Mouse (Mus musculus) bone marrow, adult 2 months (tissue): ENCODE results near the gene Olfml3. TPM values are rescaled to one million over a fixed set of nuclear protein-coding genes. Genes with fewer than 3 reads are reported as not detected.

ENCODE experiments used
- H3K27ac ChIP-seq: fragments of 200-500 bp; 2 replicates; pipeline ENCODE4 v1.5.1; 2012; ENCODE audit warnings: low read depth, mild to moderate bottlenecking, control low read depth, inconsistent platforms, low read length; ENCODE audit not compliant: control insufficient read depth, poor library complexity, insufficient read depth
- H3K4me1 ChIP-seq: fragments of 200-500 bp; 2 replicates; pipeline ENCODE4 v1.6.1; 2011; ENCODE audit warnings: low read length; ENCODE audit not compliant: control insufficient read depth, insufficient read depth
- H3K4me3 ChIP-seq: fragments of 200-500 bp; replicated peaks from 2 replicates; pipeline ENCODE3; 2011; ENCODE audit warnings: mild to moderate bottlenecking, low read depth, low read length, control low read depth; ENCODE audit not compliant: control insufficient read depth
- CTCF ChIP-seq: fragments of 200-500 bp; IDR thresholded peaks from 2 replicates; pipeline ENCODE4 v1.5.1; 2011; ENCODE audit warnings: low read length, control low read depth; ENCODE audit not compliant: control insufficient read depth, insufficient read depth
- POLR2A ChIP-seq: fragments of 200-500 bp; IDR thresholded peaks from 2 replicates; pipeline ENCODE4 v1.6.1; 2011; ENCODE audit warnings: low read depth, mild to moderate bottlenecking, control low read depth, low read length, borderline replicate concordance; ENCODE audit not compliant: control insufficient read depth
- WGBS: fragments of 180-500 bp; shearing (Covaris S2); methylation state at CpG from one replicate; pipeline ENCODE4 v1.1.7; 2018; 5-methylcytosine and 5-hydroxymethylcytosine counted together
- polyA plus RNA-seq: library from polyadenylated mRNA; stranded (reverse); fragments of >200 nt; gene quantifications from 2 replicates; pipeline ENCODE4 v1.2.4, GENCODE M21; 2011; ENCODE audit warnings: low replicate concordance; ENCODE audit not compliant: missing spikeins, insufficient read depth, insufficient read length

The Olfml3 gene
- polyA plus RNA-seq, 1 experiment = 5.1 TPM

GRCm38 (mm10) chr3:103774009-103774408 lies 36.2 kb upstream of the Olfml3 start:
- TF ChIP-seq CTCF = no peak
- no peak for TF ChIP-seq POLR2A
- peaks cover 10% of the 10 kb centered on the region for H3K4me1 ChIP-seq
- 15% methylated on average over 15 of the region's 15 CpGs for WGBS
- H3K4me3 ChIP-seq = no peak overlapping the region
- no peak overlapping the region for H3K27ac ChIP-seq

- peaks cover 7% of the 10 kb centered on the region for H3K4me1 ChIP-seq
- H3K4me3 ChIP-seq = no peak overlapping the region
- WGBS = 14% methylated on average over 3 of the region's 3 CpGs
- TF ChIP-seq POLR2A = no peak
- no peak for TF ChIP-seq CTCF
- H3K27ac ChIP-seq = peak overlapping the region; percentile 72
Measured at GRCm38 (mm10) chr3:103773508-103773907, 35.7 kb upstream of the Olfml3 start.

GRCm38 (mm10) chr3:103772846-103773245 lies 35.0 kb upstream of the Olfml3 start:
- WGBS = 2% methylated on average over 4 of the region's 4 CpGs
- no peak overlapping the region; the same call in 1 of the 2 replicates for H3K27ac ChIP-seq
- TF ChIP-seq POLR2A = no peak
- TF ChIP-seq CTCF = no peak
- no peak overlapping the region for H3K4me3 ChIP-seq
- peaks cover 4% of the 10 kb centered on the region for H3K4me1 ChIP-seq

- H3K4me1 ChIP-seq = peaks cover 4% of the 10 kb centered on the region
- no peak overlapping the region for H3K27ac ChIP-seq
- no peak for TF ChIP-seq POLR2A
- H3K4me3 ChIP-seq = no peak overlapping the region
- WGBS = 18% methylated on average over 9 of the region's 9 CpGs
Measured at GRCm38 (mm10) chr3:103771531-103772130, 33.8 kb upstream of the Olfml3 start.

- H3K4me3 ChIP-seq = no peak overlapping the region
- H3K27ac ChIP-seq = no peak overlapping the region
- no peak for TF ChIP-seq POLR2A
- TF ChIP-seq CTCF = no peak
- 74% methylated on average over 3 of the region's 3 CpGs for WGBS
- no peaks in the 10 kb centered on the region; the same call in 1 of the 2 replicates for H3K4me1 ChIP-seq
Measured at GRCm38 (mm10) chr3:103766789-103767188, 29.0 kb upstream of the Olfml3 start.

GRCm38 (mm10) chr3:103759261-103759970 lies 21.6 kb upstream of the Olfml3 start:
- H3K27ac ChIP-seq = no peak overlapping the region
- TF ChIP-seq CTCF (no peak), POLR2A (no peak)
- WGBS = 83% methylated on average over 5 of the region's 5 CpGs
- H3K4me1 ChIP-seq = no peaks in the 10 kb centered on the region
- H3K4me3 ChIP-seq = no peak overlapping the region

GRCm38 (mm10) chr3:103758456-103758855 lies 20.7 kb upstream of the Olfml3 start:
- 91% methylated on average over 7 of the region's 7 CpGs for WGBS
- TF ChIP-seq CTCF (no peak), POLR2A (no peak)
- H3K4me3 ChIP-seq = no peak overlapping the region
- H3K4me1 ChIP-seq = no peaks in the 10 kb centered on the region
- no peak overlapping the region for H3K27ac ChIP-seq

- Histone ChIP-seq H3K4me3 (no peak overlapping the region), H3K4me1 (no peaks in the 10 kb centered on the region), H3K27ac (no peak overlapping the region)
- WGBS = 96% methylated on average over 2 of the region's 2 CpGs
- no peak for TF ChIP-seq POLR2A
- no peak for TF ChIP-seq CTCF
Measured at GRCm38 (mm10) chr3:103756920-103757319, 19.1 kb upstream of the Olfml3 start.

- Histone ChIP-seq H3K4me3 (no peak overlapping the region), H3K4me1 (no peaks in the 10 kb centered on the region), H3K27ac (no peak overlapping the region)
- TF ChIP-seq POLR2A (no peak), CTCF (no peak)
- 72% methylated on average over 3 of the region's 3 CpGs for WGBS
Measured at GRCm38 (mm10) chr3:103755351-103755750, 17.6 kb upstream of the Olfml3 start.

GRCm38 (mm10) chr3:103751558-103751957 lies 13.8 kb upstream of the Olfml3 start:
- H3K4me1 ChIP-seq = no peaks in the 10 kb centered on the region
- WGBS = 95% methylated on average over 2 of the region's 2 CpGs
- no peak overlapping the region for H3K27ac ChIP-seq
- no peak for TF ChIP-seq POLR2A
- no peak for TF ChIP-seq CTCF
- H3K4me3 ChIP-seq = no peak overlapping the region
